Mouse (Mus musculus): Measurements from ENCODE around the gene Actr5. TPM values are rescaled to one million over a fixed set of nuclear protein-coding genes. Genes with fewer than 3 reads are reported as not detected.

Gene Actr5
- polyA plus RNA-seq, 1 experiment from 2014 or later, result 20.8 TPM

GRCm38 (mm10) chr2:158601326-158601725 is 23.4 kb upstream of the Actr5 start:
- no peak overlapping the region for H3K4me3 ChIP-seq (replicated peaks)
- H3K4me2 ChIP-seq, result no peak overlapping the region
- H3K27me3 ChIP-seq, result peaks cover 94% of the 10 kb centered on the region
- 70% methylated on average over 1 of the region's 1 CpGs for WGBS
- no peaks in the 10 kb centered on the region for H3K36me3 ChIP-seq
- no peak overlapping the region for H3K27ac ChIP-seq
- no peak overlapping the region for H3K9ac ChIP-seq (replicated peaks)
- peaks cover 5% of the 10 kb centered on the region; the same call in 1 of the 2 replicates for H3K4me1 ChIP-seq (replicated peaks)
- ATAC-seq (ENCODE audit: insufficient number of reproducible peaks, insufficient read depth, low FRiP score, low TSS enrichment, low read depth), result no peak
- H3K9me3 ChIP-seq, result no peaks in the 10 kb centered on the region

DNA sequence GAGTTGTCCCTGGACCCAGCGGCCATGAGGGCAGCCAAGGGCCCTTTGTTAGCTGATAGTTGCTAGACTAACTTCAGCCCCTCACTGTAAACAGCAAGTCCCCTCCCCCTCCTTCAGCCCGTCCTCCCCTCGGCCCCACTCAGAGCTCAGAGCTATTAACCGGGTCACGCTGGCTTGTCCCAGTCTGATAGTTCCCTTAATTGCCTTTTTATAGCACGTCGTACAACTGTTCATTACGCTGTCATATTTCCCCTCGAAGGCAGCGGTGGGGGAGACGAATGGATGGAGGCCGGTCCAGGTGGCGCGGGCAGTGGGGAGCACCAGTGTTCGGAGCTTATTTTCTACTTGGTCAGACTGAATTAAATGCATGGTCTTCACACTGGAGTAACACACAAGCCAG is 22.0 kb upstream of the Actr5 start:
- Histone ChIP-seq H3K4me3 (replicated peaks) (no peak overlapping the region), H3K36me3 (no peaks in the 10 kb centered on the region), H3K4me2 (no peak overlapping the region), H3K27ac (no peak overlapping the region), H3K9ac (replicated peaks) (no peak overlapping the region), H3K9me3 (no peaks in the 10 kb centered on the region), H3K4me1 (replicated peaks) (peaks cover 5% of the 10 kb centered on the region; the same call in 1 of the 2 replicates), H3K27me3 (peaks cover 97% of the 10 kb centered on the region)
- no peak for ATAC-seq (ENCODE audit: insufficient number of reproducible peaks, insufficient read depth, low FRiP score, low TSS enrichment, low read depth)
- 7% methylated on average over 15 of the region's 15 CpGs for WGBS

DNA sequence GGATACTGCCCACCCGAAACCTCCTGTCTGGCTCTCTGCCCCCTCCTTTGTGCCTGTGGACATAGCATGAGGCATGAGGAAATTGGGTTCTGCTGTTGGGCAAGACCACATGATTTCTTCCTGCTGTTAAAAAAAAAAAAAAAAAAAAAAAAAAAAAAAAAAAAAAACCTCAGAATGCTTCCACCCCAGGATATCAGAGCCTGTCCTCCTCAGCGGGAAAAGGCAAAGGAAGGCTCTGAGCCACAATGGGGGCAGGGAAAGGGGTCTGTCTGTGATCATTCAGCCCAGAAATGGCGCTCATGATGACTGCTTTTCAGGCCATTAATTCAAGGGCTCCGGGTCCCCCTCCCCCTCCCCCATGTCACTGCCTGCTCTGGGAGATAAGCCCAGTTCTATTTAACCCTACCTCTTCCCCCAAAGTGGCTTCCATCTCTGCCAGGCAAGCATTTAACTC is 18.1 kb upstream of the Actr5 start:
- WGBS, result 7% methylated on average over 4 of the region's 4 CpGs
- Histone ChIP-seq H3K36me3 (no peaks in the 10 kb centered on the region), H3K27me3 (peaks cover 99% of the 10 kb centered on the region), H3K9ac (replicated peaks) (no peak overlapping the region), H3K4me2 (no peak overlapping the region), H3K9me3 (no peaks in the 10 kb centered on the region), H3K4me1 (replicated peaks) (peaks cover 16% of the 10 kb centered on the region), H3K27ac (no peak overlapping the region), H3K4me3 (replicated peaks) (no peak overlapping the region)
- no peak for ATAC-seq (ENCODE audit: insufficient number of reproducible peaks, insufficient read depth, low FRiP score, low TSS enrichment, low read depth)

DNA sequence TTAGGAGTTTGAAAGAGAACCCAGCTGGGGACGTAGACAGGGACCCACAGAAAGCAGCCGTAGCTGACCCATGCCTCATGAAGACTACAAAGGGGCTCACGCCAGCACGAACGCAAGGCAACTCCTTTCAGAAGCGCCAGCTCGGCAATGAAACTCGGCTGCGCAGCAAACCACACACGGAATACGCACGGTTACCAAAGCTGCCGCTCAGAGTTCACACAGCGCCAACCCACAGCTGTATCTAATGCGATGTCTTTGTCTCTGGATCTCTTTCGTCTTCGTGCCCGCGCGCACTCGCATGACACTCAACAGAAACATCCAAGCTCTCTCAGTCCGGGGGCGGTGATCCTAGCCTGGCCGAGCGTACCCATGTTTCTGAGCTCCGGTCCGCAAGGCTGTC is 15.0 kb upstream of the Actr5 start:
- Histone ChIP-seq H3K4me2 (no peak overlapping the region), H3K4me3 (replicated peaks) (0 out of 2 replicates have a peak overlapping the region, but pooled peaks have one; percentile 16), H3K36me3 (no peaks in the 10 kb centered on the region), H3K27ac (no peak overlapping the region), H3K9me3 (no peaks in the 10 kb centered on the region), H3K27me3 (peaks cover 100% of the 10 kb centered on the region), H3K9ac (replicated peaks) (no peak overlapping the region), H3K4me1 (replicated peaks) (peaks cover 19% of the 10 kb centered on the region)
- under 1% methylated on average over 27 of the region's 27 CpGs for WGBS
- no peak for ATAC-seq (ENCODE audit: insufficient number of reproducible peaks, insufficient read depth, low FRiP score, low TSS enrichment, low read depth)

- H3K9me3 ChIP-seq, result no peaks in the 10 kb centered on the region
- H3K4me3 ChIP-seq (replicated peaks), result peak within 1 kb of the TSS; percentile 27
- no peak within 1 kb of the TSS for H3K9ac ChIP-seq (replicated peaks)
- ATAC-seq (ENCODE audit: insufficient number of reproducible peaks, insufficient read depth, low FRiP score, low TSS enrichment, low read depth), result no peak
- no peaks in the 10 kb centered on the region for H3K36me3 ChIP-seq
- peaks cover 100% of the 10 kb centered on the region for H3K27me3 ChIP-seq
- peaks cover 26% of the 10 kb centered on the region for H3K4me1 ChIP-seq (replicated peaks)
- peak within 1 kb of the TSS; percentile 45 for H3K4me2 ChIP-seq
- no peak within 1 kb of the TSS for H3K27ac ChIP-seq
- WGBS, result under 1% methylated on average over 77 of the region's 77 CpGs
Measured at GRCm38 (mm10) chr2:158610488-158611325, 14.0 kb upstream of the Actr5 start, which contains the start of gene Slc32a1. Slc32a1 (plus strand) TSS chr2:158610767.

- peak overlapping the region; percentile 45 for H3K4me2 ChIP-seq
- under 1% methylated on average over 30 of the region's 30 CpGs for WGBS
- no peaks in the 10 kb centered on the region for H3K36me3 ChIP-seq
- peaks cover 100% of the 10 kb centered on the region for H3K27me3 ChIP-seq
- H3K4me3 ChIP-seq (replicated peaks), result peak overlapping the region; percentile 27
- H3K27ac ChIP-seq, result no peak overlapping the region
- no peak for ATAC-seq (ENCODE audit: insufficient number of reproducible peaks, insufficient read depth, low FRiP score, low TSS enrichment, low read depth)
- H3K9me3 ChIP-seq, result no peaks in the 10 kb centered on the region
- no peak overlapping the region for H3K9ac ChIP-seq (replicated peaks)
- peaks cover 32% of the 10 kb centered on the region for H3K4me1 ChIP-seq (replicated peaks)
Measured at GRCm38 (mm10) chr2:158611326-158611719, 13.4 kb upstream of the Actr5 start.

- H3K36me3 ChIP-seq, result no peaks in the 10 kb centered on the region
- no peak for ATAC-seq (ENCODE audit: insufficient number of reproducible peaks, insufficient read depth, low FRiP score, low TSS enrichment, low read depth)
- no peaks in the 10 kb centered on the region for H3K9me3 ChIP-seq
- H3K4me2 ChIP-seq, result no peak overlapping the region
- peaks cover 100% of the 10 kb centered on the region for H3K27me3 ChIP-seq
- no peak overlapping the region for H3K9ac ChIP-seq (replicated peaks)
- 4% methylated on average over 30 of the region's 30 CpGs for WGBS
- no peak overlapping the region for H3K27ac ChIP-seq
- H3K4me1 ChIP-seq (replicated peaks), result peaks cover 35% of the 10 kb centered on the region
- H3K4me3 ChIP-seq (replicated peaks), result 0 out of 2 replicates have a peak overlapping the region, but pooled peaks have one; percentile 27
Measured at GRCm38 (mm10) chr2:158611726-158612670, 12.7 kb upstream of the Actr5 start.

- H3K4me3 ChIP-seq (replicated peaks), result no peak overlapping the region
- H3K27me3 ChIP-seq, result peaks cover 100% of the 10 kb centered on the region
- no peaks in the 10 kb centered on the region for H3K9me3 ChIP-seq
- H3K4me2 ChIP-seq, result no peak overlapping the region
- H3K4me1 ChIP-seq (replicated peaks), result peaks cover 35% of the 10 kb centered on the region
- WGBS, result 4% methylated on average over 10 of the region's 10 CpGs
- H3K27ac ChIP-seq, result no peak overlapping the region
- no peaks in the 10 kb centered on the region for H3K36me3 ChIP-seq
- H3K9ac ChIP-seq (replicated peaks), result no peak overlapping the region
- no peak for ATAC-seq (ENCODE audit: insufficient number of reproducible peaks, insufficient read depth, low FRiP score, low TSS enrichment, low read depth)
Measured at GRCm38 (mm10) chr2:158612671-158613250, 11.9 kb upstream of the Actr5 start.

DNA sequence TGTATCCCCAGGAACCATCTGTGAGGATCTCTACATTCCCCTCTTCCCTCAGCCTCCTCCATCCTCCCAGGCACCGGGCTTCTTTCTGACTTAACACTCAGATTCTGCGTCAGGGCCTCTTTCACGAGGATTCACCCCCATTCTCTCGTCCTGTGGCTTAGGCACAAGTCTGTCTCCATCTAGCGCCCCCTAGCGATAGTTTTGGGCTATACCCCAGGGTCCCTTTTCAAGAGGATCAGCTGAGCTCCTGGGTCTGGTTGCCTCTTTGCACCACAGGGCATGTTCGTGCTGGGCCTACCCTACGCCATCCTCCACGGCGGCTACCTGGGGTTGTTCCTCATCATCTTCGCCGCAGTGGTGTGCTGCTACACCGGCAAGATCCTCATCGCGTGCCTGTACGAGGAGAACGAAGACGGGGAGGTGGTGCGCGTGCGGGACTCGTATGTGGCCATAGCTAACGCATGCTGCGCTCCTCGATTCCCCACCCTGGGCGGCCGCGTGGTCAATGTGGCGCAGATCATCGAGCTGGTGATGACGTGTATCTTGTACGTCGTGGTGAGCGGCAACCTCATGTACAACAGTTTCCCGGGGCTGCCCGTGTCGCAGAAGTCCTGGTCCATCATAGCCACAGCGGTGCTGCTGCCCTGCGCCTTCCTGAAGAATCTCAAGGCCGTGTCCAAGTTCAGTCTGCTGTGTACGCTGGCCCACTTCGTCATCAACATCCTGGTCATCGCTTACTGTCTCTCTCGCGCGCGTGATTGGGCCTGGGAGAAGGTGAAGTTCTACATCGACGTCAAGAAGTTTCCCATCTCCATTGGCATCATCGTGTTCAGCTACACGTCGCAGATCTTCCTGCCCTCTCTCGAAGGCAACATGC is 10.9 kb upstream of the Actr5 start:
- Histone ChIP-seq H3K36me3 (no peaks in the 10 kb centered on the region), H3K9ac (replicated peaks) (no peak overlapping the region), H3K27ac (no peak overlapping the region), H3K4me3 (replicated peaks) (no peak overlapping the region), H3K27me3 (peaks cover 100% of the 10 kb centered on the region), H3K4me2 (no peak overlapping the region), H3K4me1 (replicated peaks) (peaks cover 35% of the 10 kb centered on the region), H3K9me3 (no peaks in the 10 kb centered on the region)
- 4% methylated on average over 53 of the region's 53 CpGs for WGBS
- ATAC-seq (ENCODE audit: insufficient number of reproducible peaks, insufficient read depth, low FRiP score, low TSS enrichment, low read depth), result no peak

GRCm38 (mm10) chr2:158614418-158614955 is 10.2 kb upstream of the Actr5 start:
- no peak overlapping the region for H3K27ac ChIP-seq
- H3K4me2 ChIP-seq, result peak overlapping the region; percentile 37
- peaks cover 100% of the 10 kb centered on the region for H3K27me3 ChIP-seq
- no peaks in the 10 kb centered on the region for H3K36me3 ChIP-seq
- H3K9ac ChIP-seq (replicated peaks), result no peak overlapping the region
- WGBS, result 2% methylated on average over 47 of the region's 47 CpGs
- H3K9me3 ChIP-seq, result no peaks in the 10 kb centered on the region
- H3K4me3 ChIP-seq (replicated peaks), result peak overlapping the region; percentile 25
- ATAC-seq (ENCODE audit: insufficient number of reproducible peaks, insufficient read depth, low FRiP score, low TSS enrichment, low read depth), result no peak
- peaks cover 35% of the 10 kb centered on the region for H3K4me1 ChIP-seq (replicated peaks)
